Mouse (Mus musculus) heart, adult 2 months (tissue): ENCODE data around the gene Gda.

Experiments
- CTCF ChIP-seq: fragments of 200-600 bp; IDR thresholded peaks from 2 replicates; pipeline ENCODE4 v1.8.1; 2022; ENCODE audit warnings: antibody characterized with exemption, mild to moderate bottlenecking, moderate library complexity
- EP300 ChIP-seq: fragments of 200-500 bp; IDR thresholded peaks from 2 replicates; pipeline ENCODE4 v1.6.1; 2011; ENCODE audit warnings: low read depth, low read length, control low read depth; ENCODE audit not compliant: insufficient read depth
- POLR2A ChIP-seq: fragments of 200-500 bp; IDR thresholded peaks from 2 replicates; pipeline ENCODE4 v1.6.1; 2011; ENCODE audit warnings: mild to moderate bottlenecking, low read depth, low read length, control low read depth; ENCODE audit not compliant: insufficient read depth

DNA sequence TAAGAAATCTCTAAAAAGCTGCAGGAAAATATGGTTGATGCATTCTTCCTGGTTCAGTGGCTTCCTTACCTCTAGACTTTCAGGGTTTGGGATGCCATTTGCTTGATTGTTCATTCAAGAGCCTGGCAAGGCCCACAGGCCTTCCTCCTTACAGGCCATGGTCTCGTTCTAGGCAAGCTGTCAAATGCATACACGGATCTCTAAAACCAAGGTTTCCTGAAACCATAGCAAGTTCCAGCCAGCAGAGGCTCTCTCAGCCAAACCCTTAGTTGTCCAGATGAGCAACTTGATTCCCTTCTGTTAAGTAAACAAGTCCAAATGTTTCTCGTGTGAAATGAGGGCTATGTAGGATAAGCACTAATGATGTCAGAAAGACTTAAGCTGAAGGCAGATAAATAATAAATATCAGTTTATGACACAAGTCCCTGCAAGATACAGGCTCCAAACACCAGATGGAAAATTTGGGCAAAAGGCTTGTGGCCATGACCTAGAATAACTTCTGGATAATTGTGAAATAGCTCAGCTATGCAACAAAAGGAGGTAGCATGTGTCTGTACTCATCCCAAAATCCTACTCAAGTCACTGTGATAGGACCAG is 34.0 kb downstream of the Gda start:
- TF ChIP-seq CTCF, result peak; percentile 45
- no peak for TF ChIP-seq EP300
- TF ChIP-seq POLR2A, result no peak
